Mouse (Mus musculus): ENCODE results near the gene Prdm5.

GRCm38 (mm10) chr6:65792923-65793322 is 14.1 kb downstream of the Prdm5 start:
- no peak for TF ChIP-seq POLR2A (IDR thresholded peaks at IDR 0.05; ENCODE audit: borderline replicate concordance, extremely low read depth, low read depth, low read length)
- TF ChIP-seq CTCF (IDR thresholded peaks at IDR 0.05; ENCODE audit: insufficient read depth, low read length) = no peak

All from lung, adult 2 months (tissue).